Mouse (Mus musculus): ENCODE measurements around the gene Josd2. TPM values are rescaled to one million over a fixed set of nuclear protein-coding genes. Genes with fewer than 3 reads are reported as not detected.
A peak's percentile ranks its signal among the peaks of the same experiment; 100 is the strongest.

Gene Josd2
- polyA plus RNA-seq (2015; fragmentation: Nextera tagmentation; extraction: Ambion mirVana): 42.5 and 46.2 TPM in 2 replicates

DNA sequence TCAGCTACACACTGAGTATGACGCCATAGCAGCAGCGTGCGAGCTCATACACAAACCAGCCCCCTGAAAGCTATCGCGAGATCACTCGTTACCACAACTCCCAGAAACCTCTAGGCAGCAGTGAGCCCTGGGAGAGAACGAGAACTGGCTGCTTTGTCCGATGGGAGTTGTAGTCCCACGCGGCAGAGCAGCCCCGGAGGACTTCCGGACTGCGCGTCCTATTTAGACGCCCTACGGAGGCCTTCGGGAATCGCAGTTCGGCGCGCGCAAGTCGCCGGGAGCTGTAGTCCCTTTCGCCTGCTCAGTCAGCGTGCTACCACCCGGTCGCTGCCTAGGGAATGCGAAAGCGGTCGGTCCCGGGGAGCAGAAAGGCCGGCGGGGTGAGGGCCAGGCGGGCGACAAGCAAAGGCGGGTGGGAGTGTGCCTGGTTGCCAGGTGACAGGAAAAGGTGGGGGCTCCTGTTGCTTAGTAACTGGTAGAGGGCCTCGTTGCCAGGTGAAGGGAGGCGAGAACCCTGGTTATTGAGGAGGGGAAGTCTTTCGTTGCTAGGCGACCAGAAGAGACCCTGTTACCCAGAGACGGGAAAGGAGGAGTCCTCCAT, at the start of gene Josd2:
Gene Josd2 (plus strand): TSS at position 170 of the 601 bp plus-strand sequence.
- peak within 1 kb of the TSS; percentile 79 for H3K9ac ChIP-seq (ENCODE audit: low read depth, low read length)
- peak; percentile 92 for ATAC-seq
- no peaks in the 10 kb centered on the region for H3K27me3 ChIP-seq (replicated peaks; ENCODE audit: control insufficient read depth, insufficient read depth, low read length)
- H3K27ac ChIP-seq (ENCODE audit: low read depth, low read length): peak within 1 kb of the TSS; percentile 92
- under 1% methylated on average over 42 of the region's 42 CpGs for WGBS
- H3K9me3 ChIP-seq (ENCODE audit: control insufficient read depth, low read length): no peaks in the 10 kb centered on the region
- 0 out of 2 replicates have a peak, but pooled peaks cover 2% of the 10 kb centered on the region for H3K36me3 ChIP-seq (ENCODE audit: control insufficient read depth, insufficient read depth, low read length)
- peaks cover 40% of the 10 kb centered on the region for H3K4me1 ChIP-seq (ENCODE audit: control insufficient read depth, insufficient read depth, low read depth, low read length)
- peak within 1 kb of the TSS; percentile 69 for H3K4me3 ChIP-seq (ENCODE audit: low read length)
- peak within 1 kb of the TSS; percentile 83 for H3K4me2 ChIP-seq (ENCODE audit: low read length)

DNA sequence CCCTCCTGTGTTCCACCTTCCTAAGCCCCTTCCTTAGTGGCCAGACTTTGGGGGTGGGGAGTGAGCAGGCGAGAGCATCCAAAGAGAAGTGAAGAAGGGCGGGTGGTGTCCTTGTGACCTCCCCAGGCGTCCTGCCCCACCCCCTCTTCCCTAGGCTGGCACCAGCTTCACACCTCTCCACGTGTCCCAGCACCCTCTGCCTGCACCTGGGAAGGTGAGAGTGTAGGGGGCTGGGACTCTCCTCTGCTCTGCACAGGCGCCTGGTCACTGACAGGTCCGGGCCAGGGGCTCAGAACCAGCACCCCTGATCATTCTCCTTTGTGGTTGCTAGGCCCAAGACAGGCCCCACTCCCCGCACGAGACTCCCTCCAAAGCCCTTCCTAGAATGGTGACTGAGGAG, 40.1 kb upstream of the Josd2 start:
- H3K4me1 ChIP-seq (ENCODE audit: control insufficient read depth, insufficient read depth, low read depth, low read length): peaks cover 29% of the 10 kb centered on the region
- no peaks in the 10 kb centered on the region for H3K27me3 ChIP-seq (replicated peaks; ENCODE audit: control insufficient read depth, insufficient read depth, low read length)
- peak overlapping the region; percentile 99 for H3K27ac ChIP-seq (ENCODE audit: low read depth, low read length)
- peak overlapping the region; percentile 85 for H3K4me2 ChIP-seq (ENCODE audit: low read length)
- H3K4me3 ChIP-seq (ENCODE audit: low read length): peak overlapping the region; percentile 80
- H3K9ac ChIP-seq (ENCODE audit: low read depth, low read length): peak overlapping the region; percentile 99
- WGBS: 16% methylated on average over 8 of the region's 8 CpGs
- 0 out of 2 replicates have a peak, but pooled peaks have one; percentile 3 for ATAC-seq
- H3K9me3 ChIP-seq (ENCODE audit: control insufficient read depth, low read length): no peaks in the 10 kb centered on the region
- no peaks in the 10 kb centered on the region for H3K36me3 ChIP-seq (ENCODE audit: control insufficient read depth, insufficient read depth, low read length)

DNA sequence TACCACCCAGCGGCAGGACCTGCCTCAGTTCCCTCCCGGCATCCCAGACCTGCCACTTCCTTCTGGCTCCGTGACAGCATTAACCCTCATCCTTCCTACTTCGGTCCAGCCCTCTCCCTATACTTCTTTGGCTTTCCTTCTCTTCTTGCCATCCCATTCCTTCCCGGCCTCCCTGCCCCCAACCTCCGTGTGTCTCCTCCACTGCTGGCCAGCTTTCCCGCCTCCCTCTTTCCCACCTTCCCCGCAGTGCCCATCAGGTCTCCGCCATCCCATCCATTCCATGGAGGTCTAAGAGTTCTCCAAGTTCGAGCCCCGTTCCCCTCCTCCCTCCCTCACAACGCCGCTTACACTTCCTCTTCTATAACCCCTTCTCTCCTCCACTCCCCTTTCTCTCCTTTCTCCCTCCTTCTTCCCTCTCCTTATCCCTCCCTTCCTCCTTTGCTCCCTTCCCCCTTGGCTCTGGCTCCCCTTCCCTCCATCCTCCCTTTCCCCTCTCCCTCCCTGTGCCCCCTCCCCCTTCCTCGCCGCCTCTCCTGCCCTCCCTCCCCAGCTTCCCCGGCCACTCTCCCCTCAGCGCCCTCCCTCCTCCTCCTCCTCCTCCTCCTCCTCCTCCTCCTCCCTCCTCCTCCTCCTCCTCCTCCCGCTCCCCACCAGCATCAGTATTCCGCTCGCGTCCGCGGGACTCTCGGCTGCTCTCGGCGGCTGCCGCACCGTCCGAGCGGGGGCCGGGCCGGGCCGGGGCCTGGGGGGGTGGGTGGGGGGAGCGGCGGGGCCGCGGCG, 39.4 kb upstream of the Josd2 start:
- Histone ChIP-seq H3K9ac (ENCODE audit: low read depth, low read length) (peak overlapping the region; percentile 99), H3K27me3 (replicated peaks; ENCODE audit: control insufficient read depth, insufficient read depth, low read length) (no peaks in the 10 kb centered on the region), H3K4me1 (ENCODE audit: control insufficient read depth, insufficient read depth, low read depth, low read length) (peaks cover 32% of the 10 kb centered on the region), H3K27ac (ENCODE audit: low read depth, low read length) (peak overlapping the region; percentile 99), H3K9me3 (ENCODE audit: control insufficient read depth, low read length) (no peaks in the 10 kb centered on the region), H3K36me3 (ENCODE audit: control insufficient read depth, insufficient read depth, low read length) (no peaks in the 10 kb centered on the region), H3K4me3 (ENCODE audit: low read length) (peak overlapping the region; percentile 80), H3K4me2 (ENCODE audit: low read length) (peak overlapping the region; percentile 85)
- 1% methylated on average over 17 of the region's 38 CpGs for WGBS
- ATAC-seq: peak; percentile 27

DNA sequence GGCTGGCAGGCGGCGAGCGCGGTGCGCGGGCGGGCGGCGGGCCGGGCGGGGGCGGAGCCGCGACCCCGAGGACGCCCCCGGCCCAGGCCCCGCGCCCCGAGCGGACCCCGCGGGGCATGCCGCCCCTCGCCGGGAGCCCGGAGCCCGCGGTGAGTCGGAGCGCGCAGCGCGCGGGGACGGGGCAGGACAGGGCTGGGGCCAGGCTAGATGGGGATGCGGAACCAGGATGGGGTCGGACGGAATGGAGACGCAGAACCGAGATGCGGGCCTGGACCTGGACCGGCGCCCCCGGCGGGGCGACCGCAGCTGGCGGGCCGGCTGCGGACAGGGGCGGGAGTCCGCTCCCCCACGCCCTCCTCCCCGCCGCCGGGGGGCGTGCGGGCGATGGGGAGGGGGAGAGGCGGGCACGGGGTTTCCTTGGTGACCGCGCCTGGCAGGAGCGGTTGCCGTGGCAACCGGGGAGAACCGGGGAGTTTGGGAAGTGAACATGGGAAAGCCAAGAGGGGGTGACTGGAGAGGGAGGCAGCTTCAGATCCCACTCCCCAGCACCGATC, 38.7 kb upstream of the Josd2 start, which contains the start of gene Lrrc4b:
Gene Lrrc4b (plus strand): TSS at position 51 of the 554 bp plus-strand sequence.
- no peaks in the 10 kb centered on the region for H3K9me3 ChIP-seq (ENCODE audit: control insufficient read depth, low read length)
- peak within 1 kb of the TSS; percentile 85 for H3K4me2 ChIP-seq (ENCODE audit: low read length)
- H3K4me3 ChIP-seq (ENCODE audit: low read length): peak within 1 kb of the TSS; percentile 80
- H3K27me3 ChIP-seq (replicated peaks; ENCODE audit: control insufficient read depth, insufficient read depth, low read length): no peaks in the 10 kb centered on the region
- H3K9ac ChIP-seq (ENCODE audit: low read depth, low read length): peak within 1 kb of the TSS; percentile 99
- ATAC-seq: peak; percentile 67
- WGBS: under 1% methylated on average over 38 of the region's 69 CpGs
- peak within 1 kb of the TSS; percentile 99 for H3K27ac ChIP-seq (ENCODE audit: low read depth, low read length)
- H3K4me1 ChIP-seq (ENCODE audit: control insufficient read depth, insufficient read depth, low read depth, low read length): peaks cover 32% of the 10 kb centered on the region
- H3K36me3 ChIP-seq (ENCODE audit: control insufficient read depth, insufficient read depth, low read length): no peaks in the 10 kb centered on the region

DNA sequence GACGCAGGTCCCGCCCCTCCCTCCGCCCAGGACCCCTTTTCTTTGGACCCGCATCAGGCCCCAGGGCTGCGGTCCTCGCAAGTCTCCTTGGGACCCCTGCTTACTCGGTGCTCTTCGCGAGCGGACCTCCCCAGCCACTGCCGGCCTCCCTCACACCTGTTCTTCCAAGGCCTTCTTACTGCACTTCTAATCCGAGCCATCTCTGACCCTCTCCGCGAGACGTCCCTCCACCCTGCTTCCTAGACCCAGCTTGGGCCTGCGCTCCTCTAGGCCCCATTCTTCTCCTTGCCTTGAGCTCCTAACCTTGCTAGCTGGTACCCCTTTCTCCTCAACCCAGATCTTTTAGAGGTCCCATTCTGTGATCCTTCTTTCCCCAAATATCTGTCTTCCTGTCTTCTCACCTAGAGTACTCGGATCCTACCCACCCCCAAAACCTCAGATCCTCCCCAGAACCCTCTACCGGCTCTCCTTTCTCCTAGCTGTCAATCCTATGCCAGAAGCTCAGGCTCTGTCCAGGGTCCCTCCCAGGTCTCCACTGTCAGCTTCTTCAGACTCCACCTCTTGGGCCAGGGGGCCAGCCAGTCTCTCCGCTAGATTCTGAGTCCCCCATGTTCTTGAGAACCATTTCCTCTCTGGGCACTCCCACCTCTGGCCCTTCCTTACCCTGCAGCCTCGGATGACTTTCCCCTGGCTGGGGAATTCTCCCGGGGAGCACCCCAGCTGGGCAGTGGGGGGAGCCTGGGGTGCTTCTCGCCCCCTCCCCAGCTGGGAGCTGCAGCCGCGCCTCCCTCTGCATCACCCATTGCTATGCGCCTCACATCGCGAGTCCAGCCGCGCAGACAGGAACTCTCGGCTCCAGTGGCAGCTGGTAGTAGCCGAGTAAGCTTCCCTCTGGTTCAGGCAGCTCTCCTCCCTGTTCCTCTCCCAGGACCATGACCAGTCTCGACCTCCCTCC, 38.0 kb upstream of the Josd2 start:
- peak overlapping the region; percentile 85 for H3K4me2 ChIP-seq (ENCODE audit: low read length)
- peaks cover 32% of the 10 kb centered on the region for H3K4me1 ChIP-seq (ENCODE audit: control insufficient read depth, insufficient read depth, low read depth, low read length)
- peak overlapping the region; percentile 99 for H3K9ac ChIP-seq (ENCODE audit: low read depth, low read length)
- H3K4me3 ChIP-seq (ENCODE audit: low read length): peak overlapping the region; percentile 80
- H3K27ac ChIP-seq (ENCODE audit: low read depth, low read length): peak overlapping the region; percentile 99
- no peaks in the 10 kb centered on the region for H3K36me3 ChIP-seq (ENCODE audit: control insufficient read depth, insufficient read depth, low read length)
- peak; percentile 37 for ATAC-seq
- H3K9me3 ChIP-seq (ENCODE audit: control insufficient read depth, low read length): no peaks in the 10 kb centered on the region
- no peaks in the 10 kb centered on the region for H3K27me3 ChIP-seq (replicated peaks; ENCODE audit: control insufficient read depth, insufficient read depth, low read length)
- 2% methylated on average over 32 of the region's 32 CpGs for WGBS

DNA sequence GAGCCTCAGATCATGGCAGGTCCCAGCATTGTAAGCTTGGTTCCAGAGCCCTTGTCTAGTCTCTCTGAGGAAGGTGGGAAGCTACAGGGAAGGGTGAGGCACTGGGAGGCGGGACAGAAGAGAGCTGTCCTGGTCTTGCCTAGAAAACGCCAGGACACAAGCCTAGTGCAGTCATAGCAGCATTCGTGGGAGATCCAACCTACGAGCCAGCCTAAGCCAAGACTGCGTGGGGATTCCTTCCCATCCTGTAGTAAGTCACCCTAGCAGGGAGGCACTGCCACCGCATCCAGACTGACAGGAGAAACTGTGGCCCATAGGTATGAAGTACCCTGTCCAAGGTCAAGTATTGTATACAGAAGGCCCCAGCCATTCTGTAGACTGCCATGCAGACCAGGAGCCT, 35.2 kb upstream of the Josd2 start:
- H3K27me3 ChIP-seq (replicated peaks; ENCODE audit: control insufficient read depth, insufficient read depth, low read length): no peaks in the 10 kb centered on the region
- ATAC-seq: no peak
- no peak overlapping the region for H3K4me2 ChIP-seq (ENCODE audit: low read length)
- no peak overlapping the region for H3K27ac ChIP-seq (ENCODE audit: low read depth, low read length)
- no peak overlapping the region for H3K4me3 ChIP-seq (ENCODE audit: low read length)
- 77% methylated on average over 6 of the region's 6 CpGs for WGBS
- peaks cover 31% of the 10 kb centered on the region for H3K4me1 ChIP-seq (ENCODE audit: control insufficient read depth, insufficient read depth, low read depth, low read length)
- no peaks in the 10 kb centered on the region for H3K36me3 ChIP-seq (ENCODE audit: control insufficient read depth, insufficient read depth, low read length)
- H3K9ac ChIP-seq (ENCODE audit: low read depth, low read length): no peak overlapping the region
- no peaks in the 10 kb centered on the region for H3K9me3 ChIP-seq (ENCODE audit: control insufficient read depth, low read length)

DNA sequence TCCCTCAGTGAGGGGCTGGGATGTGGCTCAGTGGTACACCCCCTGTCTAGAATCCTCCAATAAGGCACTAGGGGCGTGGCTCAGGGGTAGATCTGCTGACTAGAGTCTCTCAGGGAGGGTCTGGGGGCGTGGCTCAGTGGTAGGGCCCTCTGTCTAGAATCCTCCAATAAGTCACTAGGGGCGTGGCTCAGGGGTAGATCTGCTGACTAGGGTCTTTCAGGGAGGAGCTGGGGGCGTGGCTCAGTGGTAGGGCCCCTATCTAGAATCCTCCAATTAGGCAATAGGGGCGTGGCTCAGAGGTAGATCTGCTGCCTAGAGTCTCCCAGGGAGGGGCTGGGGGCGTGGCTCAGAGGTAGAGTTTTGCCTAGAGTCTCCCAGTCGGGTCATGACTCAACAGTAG, 34.4 kb upstream of the Josd2 start:
- Histone ChIP-seq H3K9ac (ENCODE audit: low read depth, low read length) (no peak overlapping the region), H3K4me1 (ENCODE audit: control insufficient read depth, insufficient read depth, low read depth, low read length) (peaks cover 29% of the 10 kb centered on the region), H3K4me3 (ENCODE audit: low read length) (no peak overlapping the region), H3K27ac (ENCODE audit: low read depth, low read length) (no peak overlapping the region), H3K27me3 (replicated peaks; ENCODE audit: control insufficient read depth, insufficient read depth, low read length) (no peaks in the 10 kb centered on the region), H3K4me2 (ENCODE audit: low read length) (no peak overlapping the region), H3K9me3 (ENCODE audit: control insufficient read depth, low read length) (no peaks in the 10 kb centered on the region), H3K36me3 (ENCODE audit: control insufficient read depth, insufficient read depth, low read length) (no peaks in the 10 kb centered on the region)
- 5% methylated on average over 7 of the region's 7 CpGs for WGBS
- ATAC-seq: peak; percentile 24; the same call in 1 of the 2 replicates

DNA sequence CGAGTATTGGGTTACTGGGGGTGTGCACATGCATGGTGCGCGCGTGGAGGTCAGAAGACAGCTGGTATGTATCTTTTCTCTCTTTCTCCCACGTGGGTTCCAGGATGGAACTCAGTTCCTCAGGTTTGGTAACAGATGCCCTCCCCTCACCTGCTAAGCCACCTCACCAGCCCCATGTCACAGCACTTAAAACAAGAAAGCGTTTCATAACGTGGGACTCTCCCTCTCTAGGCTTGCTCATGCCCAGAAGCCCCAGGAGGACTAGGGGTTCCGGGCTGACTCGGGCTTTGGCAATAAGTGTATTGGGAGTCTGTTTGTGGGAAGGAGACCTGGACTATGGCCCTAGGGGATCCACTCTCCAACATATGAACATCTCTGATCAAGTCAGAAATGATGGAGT, 33.7 kb upstream of the Josd2 start:
- no peak overlapping the region for H3K4me2 ChIP-seq (ENCODE audit: low read length)
- peaks cover 29% of the 10 kb centered on the region for H3K4me1 ChIP-seq (ENCODE audit: control insufficient read depth, insufficient read depth, low read depth, low read length)
- H3K27ac ChIP-seq (ENCODE audit: low read depth, low read length): no peak overlapping the region
- no peaks in the 10 kb centered on the region for H3K36me3 ChIP-seq (ENCODE audit: control insufficient read depth, insufficient read depth, low read length)
- ATAC-seq: no peak
- no peak overlapping the region for H3K9ac ChIP-seq (ENCODE audit: low read depth, low read length)
- no peaks in the 10 kb centered on the region for H3K9me3 ChIP-seq (ENCODE audit: control insufficient read depth, low read length)
- H3K27me3 ChIP-seq (replicated peaks; ENCODE audit: control insufficient read depth, insufficient read depth, low read length): no peaks in the 10 kb centered on the region
- WGBS: 82% methylated on average over 9 of the region's 9 CpGs
- H3K4me3 ChIP-seq (ENCODE audit: low read length): no peak overlapping the region

Measured in hindbrain, embryonic 16.5 days (tissue).